Mouse (Mus musculus): ENCODE results near the gene Atf7.

The Atf7 gene

GRCm38 (mm10) chr15:102516293-102516692, 109.0 kb downstream of the Atf7 start:
- DNase-seq (ENCODE audit: low spot score in 2 of 2) = no peak

GRCm38 (mm10) chr15:102515791-102516190, 109.5 kb downstream of the Atf7 start:
- DNase-seq (ENCODE audit: low spot score in 2 of 2) = no peak

- DNase-seq (ENCODE audit: low spot score in 2 of 2) = no peak
Observed at GRCm38 (mm10) chr15:102515261-102515660, 110.0 kb downstream of the Atf7 start.

- DNase-seq (ENCODE audit: low spot score in 2 of 2) = no peak
Observed at GRCm38 (mm10) chr15:102513004-102513403, 112.3 kb downstream of the Atf7 start.

GRCm38 (mm10) chr15:102512471-102512870, 112.8 kb downstream of the Atf7 start:
- no peak for DNase-seq (ENCODE audit: low spot score in 2 of 2)

GRCm38 (mm10) chr15:102512010-102512409, 113.3 kb downstream of the Atf7 start:
- no peak for DNase-seq (ENCODE audit: low spot score in 2 of 2)

GRCm38 (mm10) chr15:102511285-102511833, 113.9 kb downstream of the Atf7 start:
- no peak for DNase-seq (ENCODE audit: low spot score in 2 of 2)

- DNase-seq (ENCODE audit: low spot score in 2 of 2) = peak; percentile 67 to 78
Observed at GRCm38 (mm10) chr15:102510590-102511284, 114.5 kb downstream of the Atf7 start.

- DNase-seq (ENCODE audit: low spot score in 2 of 2) = no peak
Observed at GRCm38 (mm10) chr15:102510110-102510509, 115.2 kb downstream of the Atf7 start.

GRCm38 (mm10) chr15:102508336-102508735, 116.9 kb downstream of the Atf7 start:
- no peak for DNase-seq (ENCODE audit: low spot score in 2 of 2)

- DNase-seq (ENCODE audit: low spot score in 2 of 2) = no peak
Observed at GRCm38 (mm10) chr15:102507561-102507960, 117.7 kb downstream of the Atf7 start.

- no peak for DNase-seq (ENCODE audit: low spot score in 2 of 2)
Observed at GRCm38 (mm10) chr15:102506864-102507263, 118.4 kb downstream of the Atf7 start.

- no peak for DNase-seq (ENCODE audit: low spot score in 2 of 2)
Observed at GRCm38 (mm10) chr15:102506464-102506830, 118.8 kb downstream of the Atf7 start.

GRCm38 (mm10) chr15:102505770-102506463, 119.3 kb downstream of the Atf7 start:
- DNase-seq (ENCODE audit: low spot score in 2 of 2) = no peak

- no peak for DNase-seq (ENCODE audit: low spot score in 2 of 2)
Observed at GRCm38 (mm10) chr15:102505073-102505769, 120.0 kb downstream of the Atf7 start.

- DNase-seq (ENCODE audit: low spot score in 2 of 2) = no peak
Observed at GRCm38 (mm10) chr15:102503924-102504782, 121.1 kb downstream of the Atf7 start.

GRCm38 (mm10) chr15:102503447-102503846, 121.8 kb downstream of the Atf7 start, which contains the start of gene Gm10337:
Gene Gm10337, plus strand, starts transcription at chr15:102503722.
- DNase-seq (ENCODE audit: low spot score in 2 of 2) = no peak

- DNase-seq (ENCODE audit: low spot score in 2 of 2) = no peak
Observed at GRCm38 (mm10) chr15:102502254-102502840, 122.9 kb downstream of the Atf7 start.

- DNase-seq (ENCODE audit: low spot score in 2 of 2) = no peak
Observed at GRCm38 (mm10) chr15:102501084-102501814, 124.0 kb downstream of the Atf7 start.

- DNase-seq (ENCODE audit: low spot score in 2 of 2) = no peak
Observed at GRCm38 (mm10) chr15:102500479-102500878, 124.8 kb downstream of the Atf7 start.

All from spleen, postnatal 36 days (tissue).